Mouse (Mus musculus) fat pad, adult 2 months (tissue): ENCODE results near the gene Fam102a.

Source experiments
- DNase-seq: peaks from one replicate; pipeline ENCODE4 v3.0.0-alpha.2; 2011; ENCODE audit warnings: low read depth, low spot score; ENCODE audit errors: extremely low read depth

Fam102a gene

GRCm38 (mm10) chr2:32606161-32607142, 71.3 kb downstream of the Fam102a start:
- no peak for DNase-seq

GRCm38 (mm10) chr2:32607262-32607947, 72.3 kb downstream of the Fam102a start:
- no peak for DNase-seq

- DNase-seq = no peak
Observed at GRCm38 (mm10) chr2:32608141-32608777, 73.1 kb downstream of the Fam102a start.

- no peak for DNase-seq
Observed at GRCm38 (mm10) chr2:32608778-32609435, 73.8 kb downstream of the Fam102a start.

- no peak for DNase-seq
Observed at GRCm38 (mm10) chr2:32610610-32611229, 75.6 kb downstream of the Fam102a start.

GRCm38 (mm10) chr2:32612274-32612673, 77.1 kb downstream of the Fam102a start:
- DNase-seq = no peak

- DNase-seq = no peak
Observed at GRCm38 (mm10) chr2:32617109-32617508, 82.0 kb downstream of the Fam102a start.

GRCm38 (mm10) chr2:32617601-32618000, 82.5 kb downstream of the Fam102a start:
- no peak for DNase-seq

GRCm38 (mm10) chr2:32618051-32618450, 82.9 kb downstream of the Fam102a start:
- no peak for DNase-seq
